Mouse (Mus musculus) forebrain, postnatal 0 days (tissue): Measurements from ENCODE around the gene Tgfb2. TPM values are rescaled to one million over a fixed set of nuclear protein-coding genes. Genes with fewer than 3 reads are reported as not detected.

ENCODE experiments used
- ATAC-seq: fragments of 200-750 bp; cut with Nextera tagmentation; 2 replicates; pipeline ENCODE4 v1.8.0; 2017; ENCODE audit warnings: mild to moderate bottlenecking, moderate library complexity
- DNase-seq: peaks from one replicate; pipeline ENCODE4 v3.0.0-alpha.2; 2015
- H3K27ac ChIP-seq: fragments of 300-500 bp; sonication (generic); 2 replicates; pipeline ENCODE4 v1.5.1; 2014; ENCODE audit warnings: low read depth, mild to moderate bottlenecking, antibody characterized with exemption, low read length, moderate library complexity, mixed read lengths
- H3K27me3 ChIP-seq: fragments of 300-500 bp; sonication (generic); 2 replicates; pipeline ENCODE4 v1.6.1; 2014; ENCODE audit warnings: mild to moderate bottlenecking, low read length, mixed read lengths; ENCODE audit not compliant: insufficient read depth
- H3K36me3 ChIP-seq: fragments of 300-500 bp; sonication (generic); 2 replicates; pipeline ENCODE4 v1.6.1; 2014; ENCODE audit warnings: mild to moderate bottlenecking, moderate library complexity; ENCODE audit not compliant: insufficient read depth
- H3K4me1 ChIP-seq: fragments of 300-500 bp; sonication (generic); 2 replicates; pipeline ENCODE4 v1.6.1; 2014; ENCODE audit warnings: antibody characterized with exemption; ENCODE audit not compliant: insufficient read depth
- H3K4me2 ChIP-seq: fragments of 300-500 bp; sonication (generic); 2 replicates; pipeline ENCODE4 v1.6.1; 2014; ENCODE audit warnings: low read depth, mild to moderate bottlenecking, moderate library complexity
- H3K4me3 ChIP-seq: fragments of 300-500 bp; sonication (generic); 2 replicates; pipeline ENCODE4 v1.5.1; 2014; ENCODE audit warnings: low read depth, low read length, mixed read lengths
- H3K9ac ChIP-seq: fragments of 300-500 bp; sonication (generic); 2 replicates; pipeline ENCODE4 v1.6.1; 2014; ENCODE audit warnings: mild to moderate bottlenecking
- H3K9me3 ChIP-seq: fragments of 300-500 bp; sonication (generic); 2 replicates; pipeline ENCODE4 v1.6.1; 2016; ENCODE audit warnings: low read length
- CTCF ChIP-seq: sonication (generic); IDR thresholded peaks from 2 replicates; pipeline ENCODE4 v1.5.1; 2016; ENCODE audit warnings: antibody characterized with exemption, control low read depth, low read depth
- WGBS: fragments of 180-500 bp; shearing (Covaris S2); extraction: QIAGEN DNeasy Blood & Tissue Kit; methylation state at CpG from one replicate; pipeline ENCODE4 v1.1.7; 2014; 5-methylcytosine and 5-hydroxymethylcytosine counted together
- polyA plus RNA-seq: library from polyadenylated mRNA; unstranded; fragments of >200 nt; fragmentation: Nextera tagmentation; extraction: Ambion mirVana; gene quantifications from 2 replicates; pipeline ENCODE4 v1.2.1, GENCODE M21; 2015
- total RNA-seq: library from RNA; depleted of rRNA; stranded (reverse); fragments of >200 nt; gene quantifications from 2 replicates; pipeline ENCODE4 v1.2.3, GENCODE M21; 2014

Gene Tgfb2
- total and polyA plus RNA-seq, 2 experiments from 2014 or later: 15.4 to 35.8 TPM

DNA sequence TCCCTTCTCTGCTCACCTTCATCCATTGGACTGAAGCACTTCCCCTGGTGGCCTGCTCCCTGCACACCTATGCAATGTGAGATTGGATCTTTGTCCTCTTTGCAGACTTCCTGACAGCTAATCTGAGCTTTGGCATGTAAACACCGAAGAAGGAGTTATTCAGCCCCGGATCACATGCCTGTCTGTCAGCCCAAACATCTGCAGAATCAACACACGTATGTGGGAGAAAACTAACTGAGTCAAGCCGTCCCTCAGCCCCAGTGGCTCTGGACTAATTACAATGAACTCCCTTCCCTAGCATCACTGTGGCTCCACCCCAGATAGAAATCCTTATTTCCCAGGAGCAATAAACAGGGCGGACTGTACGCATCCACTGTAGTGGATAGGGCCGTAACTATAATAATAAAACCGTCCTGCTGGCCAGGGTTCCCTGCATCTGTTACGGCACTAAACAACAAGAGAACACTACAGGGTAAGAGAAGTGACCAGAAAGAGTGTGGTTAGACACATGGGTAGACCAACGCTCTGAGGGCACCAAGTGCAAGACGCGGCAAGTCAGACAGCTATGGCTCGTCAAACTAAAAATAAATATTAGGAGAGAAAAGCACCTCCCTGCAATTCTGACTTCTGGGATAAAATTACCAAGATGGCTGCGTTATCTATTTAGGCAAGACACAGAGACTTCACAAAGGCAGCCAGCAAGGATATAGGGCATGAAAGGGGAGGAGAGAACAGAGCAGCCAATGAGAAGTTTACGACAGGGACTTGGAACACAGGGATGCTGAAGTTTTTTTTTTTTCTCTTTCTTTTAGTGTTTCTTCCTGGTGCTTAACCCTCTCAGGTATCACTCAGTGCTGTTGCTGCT lies 3.2 kb downstream of the Tgfb2 start:
- DNase-seq (peak; percentile 42), ATAC-seq (peak; percentile 53; the same call in 1 of the 2 replicates)
- 16% methylated on average over 15 of the region's 15 CpGs for WGBS
- H3K9me3 ChIP-seq: no peaks in the 10 kb centered on the region
- peaks cover 7% of the 10 kb centered on the region; the same call in 1 of the 2 replicates for H3K27me3 ChIP-seq
- H3K4me2 ChIP-seq: peak overlapping the region; percentile 93
- peaks cover 9% of the 10 kb centered on the region for H3K4me1 ChIP-seq
- H3K27ac ChIP-seq: peak overlapping the region; percentile 3; the same call in 1 of the 2 replicates
- peak overlapping the region; percentile 35; the same call in 1 of the 2 replicates for H3K9ac ChIP-seq
- no peaks in the 10 kb centered on the region for H3K36me3 ChIP-seq
- peak overlapping the region; percentile 63 for H3K4me3 ChIP-seq
- no peak for TF ChIP-seq CTCF

- no peaks in the 10 kb centered on the region for H3K36me3 ChIP-seq
- no peaks in the 10 kb centered on the region for H3K9me3 ChIP-seq
- H3K4me1 ChIP-seq: peaks cover 9% of the 10 kb centered on the region
- 64% methylated on average over 8 of the region's 8 CpGs for WGBS
- H3K27ac ChIP-seq: no peak overlapping the region
- no peak overlapping the region for H3K4me3 ChIP-seq
- no peak for ATAC-seq
- peaks cover 7% of the 10 kb centered on the region; the same call in 1 of the 2 replicates for H3K27me3 ChIP-seq
- DNase-seq: no peak
- H3K4me2 ChIP-seq: no peak overlapping the region
- H3K9ac ChIP-seq: no peak overlapping the region
- no peak for TF ChIP-seq CTCF
These were observed 4.4 kb downstream of the Tgfb2 start for GRCm38 (mm10) chr1:186701206-186701905.

GRCm38 (mm10) chr1:186700496-186700895 lies 5.3 kb downstream of the Tgfb2 start:
- Histone ChIP-seq H3K9ac (no peak overlapping the region), H3K36me3 (no peaks in the 10 kb centered on the region), H3K27ac (no peak overlapping the region), H3K4me2 (no peak overlapping the region), H3K4me3 (no peak overlapping the region), H3K9me3 (no peaks in the 10 kb centered on the region), H3K4me1 (peaks cover 9% of the 10 kb centered on the region), H3K27me3 (peaks cover 7% of the 10 kb centered on the region; the same call in 1 of the 2 replicates)
- WGBS: 70% methylated on average over 3 of the region's 3 CpGs
- TF ChIP-seq CTCF: no peak
- ATAC-seq: no peak
- DNase-seq: no peak

DNA sequence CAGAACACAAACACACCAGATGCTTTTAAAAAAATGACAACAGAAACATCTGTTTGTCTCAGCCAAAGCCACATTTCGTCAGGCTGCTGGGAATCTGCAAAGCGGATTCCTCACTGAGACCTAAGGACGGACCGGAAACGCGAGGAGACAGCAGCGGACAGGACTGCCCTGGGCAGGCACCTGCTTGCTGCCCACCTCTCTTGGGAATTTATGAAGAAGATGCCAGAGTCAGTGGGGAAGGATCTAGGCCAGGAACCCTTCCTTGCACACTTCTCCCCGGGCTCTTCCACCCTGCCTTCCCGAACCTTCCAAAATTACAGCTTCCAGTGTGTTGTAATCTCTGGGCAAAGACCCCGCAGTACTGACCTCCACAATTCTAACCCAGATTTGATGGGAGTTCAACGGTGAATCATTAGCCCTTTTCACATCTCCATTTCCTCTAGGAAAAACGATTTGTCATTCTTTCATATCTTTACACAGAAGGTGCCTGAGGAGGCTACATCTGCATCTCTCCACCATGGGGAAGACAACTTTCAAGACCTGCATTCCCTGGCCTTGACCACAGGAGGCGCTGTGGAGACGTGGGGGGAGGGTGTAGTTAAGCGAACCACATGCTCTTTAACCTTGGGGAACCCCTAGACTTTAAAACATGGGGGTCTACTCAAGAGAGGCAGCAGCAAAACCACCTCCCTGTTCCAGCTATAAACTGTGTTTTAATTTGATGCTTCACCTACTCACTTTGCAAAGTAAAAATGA lies 7.0 kb downstream of the Tgfb2 start:
- H3K4me3 ChIP-seq: no peak overlapping the region
- peak; percentile 50 for TF ChIP-seq CTCF
- no peak overlapping the region for H3K9ac ChIP-seq
- H3K4me1 ChIP-seq: peaks cover 5% of the 10 kb centered on the region
- H3K9me3 ChIP-seq: no peaks in the 10 kb centered on the region
- H3K27me3 ChIP-seq: peaks cover 4% of the 10 kb centered on the region; the same call in 1 of the 2 replicates
- H3K27ac ChIP-seq: no peak overlapping the region
- no peak overlapping the region for H3K4me2 ChIP-seq
- WGBS: 84% methylated on average over 15 of the region's 15 CpGs
- DNase-seq: no peak
- no peaks in the 10 kb centered on the region for H3K36me3 ChIP-seq
- ATAC-seq: no peak

GRCm38 (mm10) chr1:186696231-186696630 lies 9.6 kb downstream of the Tgfb2 start:
- H3K9ac ChIP-seq: no peak overlapping the region
- WGBS: 88% methylated on average over 9 of the region's 9 CpGs
- H3K36me3 ChIP-seq: no peaks in the 10 kb centered on the region
- no peak overlapping the region for H3K4me3 ChIP-seq
- no peak overlapping the region for H3K27ac ChIP-seq
- no peaks in the 10 kb centered on the region for H3K27me3 ChIP-seq
- DNase-seq (no peak), ATAC-seq (no peak)
- no peak for TF ChIP-seq CTCF
- no peaks in the 10 kb centered on the region for H3K9me3 ChIP-seq
- no peaks in the 10 kb centered on the region; the same call in 1 of the 2 replicates for H3K4me1 ChIP-seq
- H3K4me2 ChIP-seq: no peak overlapping the region

DNA sequence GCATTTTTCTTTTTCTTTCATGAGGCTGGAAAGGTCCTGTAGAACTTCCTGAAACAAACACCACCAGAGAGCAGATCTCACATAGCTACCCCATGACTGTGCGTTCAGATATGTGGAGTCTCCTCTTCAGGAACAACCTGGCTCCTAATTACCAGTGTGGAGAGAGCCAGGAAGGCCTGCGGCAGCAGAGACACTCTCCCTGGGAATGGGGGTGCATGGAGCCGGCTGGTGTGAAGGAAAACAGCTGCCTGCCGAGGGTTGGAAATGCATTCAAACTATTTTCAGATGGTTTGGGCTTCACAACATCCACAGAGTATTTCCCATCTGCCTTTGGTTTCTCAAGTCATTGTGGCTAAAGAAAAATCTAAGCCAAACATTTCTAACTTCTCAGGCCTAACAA lies 10.4 kb downstream of the Tgfb2 start:
- Histone ChIP-seq H3K9ac (no peak overlapping the region), H3K4me2 (no peak overlapping the region), H3K27me3 (no peaks in the 10 kb centered on the region), H3K27ac (no peak overlapping the region), H3K9me3 (no peaks in the 10 kb centered on the region), H3K4me1 (no peaks in the 10 kb centered on the region; the same call in 1 of the 2 replicates), H3K4me3 (no peak overlapping the region), H3K36me3 (no peaks in the 10 kb centered on the region)
- WGBS: 84% methylated on average over 4 of the region's 4 CpGs
- no peak for TF ChIP-seq CTCF
- ATAC-seq (no peak), DNase-seq (no peak)
